Mouse (Mus musculus): ENCODE measurements at regions not wholly inside any gene's neighbourhood (a gene's known extent, or its start where the extent isn't known, plus 50 kb on each side); places are given as distances from the start of the nearest gene placed in this dataset.

DNA sequence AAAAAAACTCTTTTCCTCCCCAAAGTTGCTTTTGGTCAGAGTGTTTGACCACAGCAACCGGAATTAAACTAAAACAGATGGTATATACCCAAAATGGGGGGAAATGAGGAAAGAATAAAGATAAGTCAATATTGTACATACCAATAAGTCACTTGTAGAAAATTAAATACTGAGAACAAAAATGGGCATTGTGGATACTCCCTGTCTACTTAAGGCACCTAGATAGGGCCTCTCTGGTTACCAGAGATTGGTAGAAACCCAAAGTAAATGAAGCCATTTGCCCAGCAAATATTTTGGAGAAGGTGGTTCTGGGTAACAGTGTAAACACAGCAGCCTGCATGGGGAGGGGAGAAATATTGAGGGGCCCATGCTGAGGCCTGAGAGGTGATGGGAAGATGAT is 237.3 kb downstream of the Wdr11 start:
- TF ChIP-seq CTCF (IDR thresholded peaks at IDR 0.05; ENCODE audit: control insufficient read depth, insufficient read depth, insufficient replicate concordance, low read depth, low read length) (no peak), POLR2A (IDR thresholded peaks at IDR 0.05; ENCODE audit: control insufficient read depth, low read depth, low read length) (no peak)
